Mouse (Mus musculus) heart, embryonic 11.5 days (tissue): ENCODE measurements around the gene Relt. TPM values are rescaled to one million over a fixed set of nuclear protein-coding genes. Genes with fewer than 3 reads are reported as not detected.
A peak's percentile ranks its signal among the peaks of the same experiment; 100 is the strongest.
"Not testable (repeated sequence)": the region's sequence is repeated elsewhere in the genome, so short reads cannot be mapped to it uniquely, and the experiment has no call there.

Experiments
- ATAC-seq: fragments of 200-750 bp; cut with Nextera tagmentation; replicated peaks from 2 replicates; pipeline ENCODE4 v1.8.0; 2017; ENCODE audit warnings: moderate library complexity; ENCODE audit not compliant: insufficient number of reproducible peaks, low FRiP score, low TSS enrichment
- H3K27ac ChIP-seq: fragments of 300-500 bp; sonication (generic); 2 replicates; pipeline ENCODE4 v1.5.1; 2014; ENCODE audit warnings: mild to moderate bottlenecking, low read depth, low read length
- H3K27me3 ChIP-seq: fragments of 300-500 bp; sonication (generic); 2 replicates; pipeline ENCODE4 v1.6.1; 2014; ENCODE audit warnings: mild to moderate bottlenecking, low read length, mixed read lengths; ENCODE audit not compliant: control insufficient read depth, insufficient read depth
- H3K36me3 ChIP-seq: fragments of 300-500 bp; sonication (generic); 2 replicates; pipeline ENCODE4 v1.6.1; 2014; ENCODE audit warnings: mild to moderate bottlenecking, low read length, moderate library complexity, mixed read lengths; ENCODE audit not compliant: control insufficient read depth, insufficient read depth
- H3K4me1 ChIP-seq: fragments of 300-500 bp; sonication (generic); 2 replicates; pipeline ENCODE4 v1.6.1; 2014; ENCODE audit warnings: low read length; ENCODE audit not compliant: control insufficient read depth, insufficient read depth
- H3K4me2 ChIP-seq: fragments of 300-500 bp; sonication (generic); 2 replicates; pipeline ENCODE4 v1.6.1; 2014; ENCODE audit warnings: mild to moderate bottlenecking, moderate library complexity
- H3K4me3 ChIP-seq: fragments of 300-500 bp; sonication (generic); 2 replicates; pipeline ENCODE4 v1.5.1; 2014; ENCODE audit warnings: low read depth, low read length
- H3K9ac ChIP-seq: fragments of 300-500 bp; sonication (generic); 2 replicates; pipeline ENCODE4 v1.6.1; 2014; ENCODE audit warnings: mild to moderate bottlenecking, low read depth, low read length, moderate library complexity
- H3K9me3 ChIP-seq: fragments of 300-500 bp; sonication (generic); replicated peaks from 2 replicates; pipeline ENCODE4 v1.6.1; 2016; ENCODE audit warnings: low read length; ENCODE audit not compliant: control insufficient read depth
- WGBS: fragments of 180-500 bp; shearing (Covaris S2); extraction: QIAGEN DNeasy Blood & Tissue Kit; methylation state at CpG from one replicate; pipeline ENCODE4 v1.1.7; 2014; ENCODE audit not compliant: insufficient replicate concordance; 5-methylcytosine and 5-hydroxymethylcytosine counted together
- polyA plus RNA-seq: library from polyadenylated mRNA; unstranded; fragments of >200 nt; fragmentation: Nextera tagmentation; extraction: Ambion mirVana; gene quantifications from 2 replicates; pipeline ENCODE4 v1.2.1, GENCODE M21; 2014

The Relt gene
- polyA plus RNA-seq, 1 experiment from 2014 or later = 2.3 TPM

DNA sequence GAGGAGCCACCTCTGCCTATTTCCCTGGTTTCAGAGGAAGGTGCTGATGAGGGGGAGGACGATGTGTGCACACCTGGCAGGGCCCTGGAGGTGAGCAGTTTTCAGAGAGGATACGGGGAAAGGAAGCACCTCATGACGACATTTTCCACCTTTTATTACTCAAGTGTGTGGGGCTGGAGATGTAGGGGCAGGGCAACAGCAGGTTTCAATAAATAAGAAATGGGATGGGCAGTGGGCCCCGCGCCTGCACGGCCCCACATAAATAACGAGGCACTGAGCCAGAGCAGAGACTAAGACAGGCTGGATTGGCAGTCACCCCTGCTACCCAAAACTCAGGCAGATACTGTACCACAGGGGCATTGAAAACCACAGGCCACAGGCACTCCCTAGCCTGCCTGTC, 17.2 kb downstream of the Relt start:
- not testable (repeated sequence) for H3K27me3 ChIP-seq, H3K4me2 ChIP-seq, H3K4me3 ChIP-seq, ATAC-seq, H3K27ac ChIP-seq, H3K9me3 ChIP-seq, H3K9ac ChIP-seq, H3K36me3 ChIP-seq
- peaks cover 16% of the 10 kb centered on the region for H3K4me1 ChIP-seq
- WGBS = 78% methylated on average over 7 of the region's 7 CpGs

DNA sequence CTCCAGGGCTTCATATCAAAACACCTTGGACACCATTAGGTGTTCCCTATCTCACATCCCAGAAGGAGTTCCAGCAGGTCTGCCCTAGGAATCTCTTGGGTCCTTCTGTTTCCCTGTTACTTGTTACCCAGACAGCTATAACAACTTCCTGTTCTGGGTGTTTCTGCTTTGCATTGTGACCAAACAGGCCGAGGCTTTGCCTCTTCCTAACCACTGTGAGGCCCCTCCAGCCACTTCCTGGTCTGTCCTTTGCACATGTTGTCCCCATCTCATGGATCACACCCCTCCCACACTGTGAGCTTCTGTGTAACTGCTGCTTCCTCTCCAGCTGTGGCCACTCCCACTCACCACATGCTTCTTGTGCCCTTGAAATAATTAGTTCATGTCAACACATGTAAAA, 17.8 kb downstream of the Relt start:
- Histone ChIP-seq H3K36me3 (0 out of 2 replicates have a peak, but pooled peaks cover 2% of the 10 kb centered on the region), H3K9me3 (no peaks in the 10 kb centered on the region), H3K4me1 (peaks cover 16% of the 10 kb centered on the region), H3K9ac (no peak overlapping the region), H3K4me2 (no peak overlapping the region), H3K27ac (0 out of 2 replicates have a peak overlapping the region, but pooled peaks have one; percentile 36), H3K27me3 (no peaks in the 10 kb centered on the region), H3K4me3 (no peak overlapping the region)
- no peak for ATAC-seq
- WGBS = 20% methylated on average over 1 of the region's 1 CpGs

DNA sequence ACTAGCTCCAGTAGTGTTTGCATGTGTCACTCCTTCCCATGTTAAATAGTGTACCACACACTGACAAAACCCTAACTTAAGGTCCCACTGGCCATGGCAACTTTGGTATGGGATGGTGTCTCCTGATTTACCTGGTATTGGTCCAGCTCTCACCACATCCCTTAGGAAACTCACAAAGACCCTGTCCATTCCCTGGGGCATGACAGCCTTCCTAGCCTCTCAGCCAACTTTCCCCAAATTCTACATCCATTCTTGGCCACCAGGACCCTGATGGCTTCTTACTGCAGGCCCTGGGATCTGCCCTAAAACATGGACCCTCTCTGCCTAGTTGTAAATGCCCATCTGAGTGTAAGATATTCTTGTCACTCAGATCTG, 18.2 kb downstream of the Relt start:
- Histone ChIP-seq H3K4me1 (peaks cover 17% of the 10 kb centered on the region), H3K27ac (0 out of 2 replicates have a peak overlapping the region, but pooled peaks have one; percentile 36), H3K4me2 (no peak overlapping the region), H3K27me3 (no peaks in the 10 kb centered on the region), H3K9me3 (no peaks in the 10 kb centered on the region), H3K36me3 (0 out of 2 replicates have a peak, but pooled peaks cover 2% of the 10 kb centered on the region), H3K4me3 (no peak overlapping the region), H3K9ac (no peak overlapping the region)
- no peak for ATAC-seq

DNA sequence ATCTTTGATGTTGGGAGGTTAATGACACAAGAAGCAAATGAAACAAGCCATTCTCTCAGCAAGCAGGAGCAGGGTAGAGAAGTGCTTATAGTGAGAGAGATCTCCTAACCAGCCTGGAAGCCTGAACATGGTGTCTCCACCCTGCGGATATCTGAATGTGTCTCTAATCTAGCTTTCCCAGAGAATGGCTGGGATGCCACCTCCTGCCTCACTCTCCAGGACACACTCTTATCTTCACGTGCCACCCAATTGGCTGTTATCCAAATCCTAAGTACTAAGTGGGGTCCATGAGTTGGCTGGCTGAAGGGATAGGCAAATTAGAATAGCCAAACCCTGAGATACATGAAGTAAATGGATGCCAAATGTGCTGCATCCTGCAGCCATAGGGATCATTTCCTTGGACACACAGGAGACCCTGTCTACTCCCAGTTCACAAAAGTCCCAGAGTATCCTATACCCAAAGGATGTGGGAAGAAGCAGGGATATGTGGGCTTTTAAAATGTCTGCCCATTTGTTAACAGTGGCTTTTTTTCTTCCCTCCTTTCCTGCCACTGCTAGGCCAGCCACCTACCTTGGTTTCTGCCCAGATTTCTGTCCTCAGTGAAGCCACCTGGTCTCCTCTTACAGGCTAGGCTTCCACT, 18.7 kb downstream of the Relt start:
- Histone ChIP-seq H3K4me1 (peaks cover 22% of the 10 kb centered on the region), H3K27ac (peak overlapping the region; percentile 36; the same call in 1 of the 2 replicates), H3K4me3 (no peak overlapping the region), H3K36me3 (no peaks in the 10 kb centered on the region), H3K4me2 (0 out of 2 replicates have a peak overlapping the region, but pooled peaks have one; percentile 17), H3K9me3 (no peaks in the 10 kb centered on the region), H3K9ac (no peak overlapping the region), H3K27me3 (no peaks in the 10 kb centered on the region)
- WGBS = 29% methylated on average over 2 of the region's 2 CpGs
- no peak for ATAC-seq

DNA sequence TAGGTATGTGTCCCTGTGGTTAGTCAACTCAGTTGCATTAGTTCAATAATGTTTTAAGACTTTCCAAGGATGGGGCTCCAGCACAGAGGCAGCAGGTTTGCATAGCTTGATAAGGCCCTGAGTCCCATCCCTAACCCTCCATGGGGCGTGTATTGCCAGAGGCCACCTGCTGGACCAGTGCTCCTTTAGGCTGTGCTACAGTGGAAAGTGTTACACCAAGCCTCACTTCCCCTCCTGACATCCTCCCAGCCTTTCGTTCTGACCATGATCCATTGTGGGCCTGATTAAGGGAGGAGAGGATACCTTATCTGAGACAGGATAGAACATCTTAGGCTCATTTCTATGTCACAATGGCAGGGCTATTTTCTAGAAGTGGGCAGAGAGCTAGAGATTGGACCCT, 19.4 kb downstream of the Relt start:
- Histone ChIP-seq H3K36me3 (no peaks in the 10 kb centered on the region), H3K9ac (no peak overlapping the region), H3K27ac (peak overlapping the region; percentile 16; the same call in 1 of the 2 replicates), H3K9me3 (no peaks in the 10 kb centered on the region), H3K4me2 (0 out of 2 replicates have a peak overlapping the region, but pooled peaks have one; percentile 17), H3K4me1 (peaks cover 22% of the 10 kb centered on the region), H3K4me3 (no peak overlapping the region), H3K27me3 (no peaks in the 10 kb centered on the region)
- ATAC-seq = no peak
- 66% methylated on average over 2 of the region's 2 CpGs for WGBS

DNA sequence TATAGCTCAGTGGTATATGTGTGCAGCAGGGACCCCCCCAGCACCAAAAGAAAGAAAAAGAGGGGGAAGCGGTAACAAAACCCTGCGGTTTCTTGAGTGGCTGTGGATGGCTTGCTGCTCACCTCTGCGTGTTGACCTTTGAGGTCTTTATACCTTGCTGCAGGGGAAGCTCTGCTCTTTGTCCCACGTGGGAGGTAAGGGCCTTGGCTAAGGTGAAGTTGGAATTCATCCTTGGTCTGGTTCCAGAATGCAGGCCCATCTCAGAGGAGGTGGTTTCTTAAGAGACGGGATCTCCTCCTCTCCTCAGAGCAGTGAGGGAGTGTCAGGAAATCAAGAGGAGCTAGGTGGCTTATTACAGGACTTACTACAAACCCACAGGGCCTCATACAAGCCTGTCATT, 21.1 kb downstream of the Relt start:
- Histone ChIP-seq H3K9me3 (no peaks in the 10 kb centered on the region), H3K36me3 (no peaks in the 10 kb centered on the region), H3K4me2 (no peak overlapping the region), H3K27ac (no peak overlapping the region), H3K4me1 (peaks cover 22% of the 10 kb centered on the region), H3K9ac (no peak overlapping the region), H3K4me3 (no peak overlapping the region), H3K27me3 (no peaks in the 10 kb centered on the region)
- ATAC-seq = no peak
- 90% methylated on average over 5 of the region's 5 CpGs for WGBS

DNA sequence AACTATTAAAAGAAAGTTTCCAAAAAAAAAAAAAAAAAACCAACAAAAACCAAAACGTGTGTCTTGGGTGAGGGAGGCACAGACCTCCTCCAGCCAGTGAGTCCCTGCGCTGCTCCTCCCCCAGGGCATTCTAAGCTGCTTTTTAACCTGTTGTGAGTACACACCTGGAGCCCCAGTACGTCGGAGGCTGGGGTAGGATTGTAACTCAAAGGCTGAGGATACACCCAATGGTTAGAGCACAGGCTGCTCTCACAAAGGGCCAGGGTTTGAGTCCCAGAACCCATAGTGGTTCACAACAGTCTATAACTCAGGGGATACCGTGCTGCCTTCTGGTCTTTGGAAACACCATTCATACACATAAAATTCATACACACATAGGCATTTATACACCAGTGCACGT, 21.6 kb downstream of the Relt start:
- Histone ChIP-seq H3K27ac (no peak overlapping the region), H3K4me2 (no peak overlapping the region), H3K27me3 (no peaks in the 10 kb centered on the region), H3K9me3 (no peaks in the 10 kb centered on the region), H3K9ac (no peak overlapping the region), H3K4me3 (no peak overlapping the region), H3K36me3 (peaks cover 3% of the 10 kb centered on the region; the same call in 1 of the 2 replicates), H3K4me1 (peaks cover 22% of the 10 kb centered on the region)
- 95% methylated on average over 6 of the region's 6 CpGs for WGBS
- ATAC-seq = no peak

DNA sequence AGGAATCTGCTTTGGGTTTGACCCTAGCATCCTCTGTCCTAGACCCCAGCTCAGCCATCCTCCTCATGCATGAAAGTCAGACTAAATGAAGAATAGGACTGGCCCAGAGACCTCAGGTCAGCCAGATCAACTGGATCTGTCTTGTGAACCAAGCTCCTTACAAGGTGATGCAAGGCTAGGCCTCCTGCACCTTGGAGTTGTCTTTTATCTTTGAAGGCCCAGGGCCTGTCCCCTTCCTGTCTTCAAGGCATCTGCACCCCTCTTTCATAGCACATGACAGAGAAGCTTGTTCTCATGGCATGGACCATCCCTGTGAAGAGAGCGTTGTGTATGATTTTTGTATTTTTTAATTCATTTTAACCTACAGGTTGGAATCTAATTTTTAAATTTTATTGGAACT, 22.3 kb downstream of the Relt start:
- H3K4me1 ChIP-seq = peaks cover 22% of the 10 kb centered on the region

More for the DNA sequence above, 22.3 kb downstream of the Relt start:
- no peak for ATAC-seq
- Histone ChIP-seq H3K27me3 (no peaks in the 10 kb centered on the region), H3K4me2 (no peak overlapping the region), H3K36me3 (peaks cover 4% of the 10 kb centered on the region; the same call in 1 of the 2 replicates), H3K4me3 (no peak overlapping the region), H3K9me3 (no peaks in the 10 kb centered on the region), H3K9ac (no peak overlapping the region), H3K27ac (no peak overlapping the region)
- 100% methylated on average over 1 of the region's 1 CpGs for WGBS
